Mouse (Mus musculus) kidney, postnatal 25 days (tissue): ENCODE data around the gene Pgpep1l.

Experiments
- DNase-seq, 2 experiments: peaks; one replicate each; pipeline ENCODE4 v3.0.0; 2021; ENCODE audit warnings: mixed read lengths in 2 of 2

The Pgpep1l gene

GRCm38 (mm10) chr7:68213842-68214241, 50.2 kb downstream of the Pgpep1l start:
- DNase-seq: no peak

- DNase-seq: no peak
Observed at GRCm38 (mm10) chr7:68211883-68212282, 52.1 kb downstream of the Pgpep1l start.

DNA sequence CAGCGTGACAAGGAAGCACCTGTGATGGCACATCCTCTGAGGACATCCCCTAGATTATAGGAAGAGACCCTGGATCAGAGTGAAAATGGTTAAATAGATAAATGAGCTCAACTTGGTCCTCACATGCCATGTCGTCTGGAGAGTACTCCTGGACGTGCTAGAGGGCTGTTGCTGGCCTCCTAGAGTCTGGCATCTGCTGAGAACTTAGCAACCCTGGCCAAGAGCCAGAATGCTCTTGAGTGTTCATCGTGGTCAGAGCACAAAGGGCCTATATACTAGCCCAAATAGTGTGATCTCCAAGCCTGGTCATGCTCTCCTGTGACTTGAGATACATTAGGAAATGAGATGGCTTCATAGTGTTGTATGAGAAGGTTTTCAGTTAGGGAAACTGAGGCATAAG, 53.6 kb downstream of the Pgpep1l start:
- peak in 1 of 2 experiments; percentile 40 for DNase-seq

- no peak for DNase-seq
Observed at GRCm38 (mm10) chr7:68209039-68209438, 55.0 kb downstream of the Pgpep1l start.

- DNase-seq: no peak
Observed at GRCm38 (mm10) chr7:68205776-68206427, 58.1 kb downstream of the Pgpep1l start.

GRCm38 (mm10) chr7:68199609-68200008, 64.4 kb downstream of the Pgpep1l start:
- DNase-seq: no peak

DNA sequence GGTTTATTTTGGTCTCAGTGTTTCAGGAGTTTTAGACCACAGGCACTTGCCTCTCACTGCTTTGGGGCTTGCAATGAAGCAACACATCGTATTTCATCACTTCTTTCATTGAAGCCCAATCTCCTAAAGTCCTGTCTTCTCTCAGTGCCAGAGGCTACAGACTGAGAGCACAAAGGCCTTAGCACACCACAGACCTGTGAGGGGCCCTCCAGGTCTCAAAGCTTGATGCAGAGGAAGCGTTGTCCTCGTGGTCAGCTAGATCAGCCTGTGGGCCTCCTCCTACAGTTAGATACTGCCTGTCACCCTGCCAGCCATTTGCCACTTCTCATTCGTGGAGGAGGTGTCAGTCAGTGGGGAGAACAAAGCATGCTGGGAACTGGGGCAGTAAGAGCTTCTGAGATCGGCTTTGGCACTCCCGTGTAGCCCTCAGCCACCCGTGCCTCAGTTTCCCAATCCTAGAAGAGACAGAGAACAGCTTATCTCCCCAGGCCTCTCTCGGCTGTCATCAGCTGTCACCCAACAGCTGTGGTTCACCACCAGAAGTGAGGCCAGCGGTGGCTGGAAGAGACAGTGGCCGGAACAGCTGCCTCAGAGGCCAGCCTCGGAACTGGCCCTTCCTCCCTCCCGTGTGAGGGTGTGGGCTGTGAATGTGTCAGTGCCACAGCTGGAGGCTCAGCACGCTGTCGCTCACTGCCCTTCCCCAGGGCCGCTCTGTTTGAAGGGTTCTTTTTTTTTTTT, 69.9 kb downstream of the Pgpep1l start:
- DNase-seq: no peak

DNA sequence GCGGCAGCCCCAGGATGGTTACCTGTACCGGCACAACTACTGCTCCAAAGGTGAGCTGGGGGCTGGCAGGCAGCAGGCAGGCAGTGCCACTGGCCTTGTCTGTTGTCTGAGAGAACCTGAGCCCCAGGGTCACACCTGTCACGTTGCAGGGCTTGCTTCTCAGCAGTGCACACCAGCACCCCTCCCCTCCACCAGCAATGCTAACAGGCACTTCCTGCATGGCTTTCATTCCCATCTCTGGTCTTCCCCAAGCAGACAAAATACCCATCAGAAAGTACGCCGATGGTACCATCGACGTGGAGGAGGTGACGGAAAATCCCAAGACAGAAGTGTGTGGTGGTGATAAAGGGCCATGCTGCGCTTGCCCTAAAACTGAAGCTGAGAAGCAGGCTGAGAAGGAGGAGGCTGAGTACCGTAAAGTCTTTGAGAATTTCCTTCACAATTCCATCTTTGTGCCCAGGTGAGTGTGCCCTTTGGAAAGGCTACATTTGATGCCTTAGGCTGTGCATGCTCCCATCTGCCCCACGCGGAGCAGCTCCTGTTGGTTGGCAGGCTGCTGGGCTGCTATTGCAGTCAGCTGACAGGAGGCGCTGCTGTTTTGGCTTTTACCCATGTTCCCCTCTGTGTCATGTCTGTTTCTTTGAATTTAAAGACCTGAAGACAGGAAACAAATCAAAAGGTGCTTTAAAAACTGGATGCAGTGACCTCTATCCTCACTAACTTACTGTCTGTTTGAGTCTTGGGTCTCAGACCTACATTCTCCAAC, 74.2 kb downstream of the Pgpep1l start:
- no peak for DNase-seq

DNA sequence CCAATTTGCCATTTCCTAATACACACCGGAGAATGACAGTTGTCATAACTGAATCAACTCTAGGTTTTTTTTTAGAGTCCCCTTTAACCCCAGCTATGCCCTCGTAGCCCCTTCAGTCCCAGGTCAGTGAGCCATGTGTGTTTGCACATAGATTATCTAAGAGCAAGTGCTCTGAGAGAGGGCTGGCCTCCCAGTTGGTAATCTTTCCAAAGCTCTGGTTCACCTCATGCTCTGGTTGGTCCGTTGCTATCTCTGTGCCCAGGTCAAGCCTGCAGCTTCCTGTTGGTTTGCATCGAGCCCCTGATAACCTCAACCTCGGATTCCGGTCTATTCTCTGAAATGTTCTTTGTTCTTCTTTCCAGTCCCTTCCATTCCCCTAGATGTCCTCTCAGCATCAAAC, 74.8 kb downstream of the Pgpep1l start:
- DNase-seq: no peak
